Mouse (Mus musculus) embryonic fibroblast, embryonic 13.5 days (primary cell): Measurements from ENCODE around the gene Olfml2a. TPM values are rescaled to one million over a fixed set of nuclear protein-coding genes. Genes with fewer than 3 reads are reported as not detected.
A peak's percentile ranks its signal among the peaks of the same experiment; 100 is the strongest.

ENCODE experiments used
- H3K27ac ChIP-seq: 2 replicates; pipeline ENCODE4 v1.5.1; 2012; ENCODE audit warnings: low read length, control low read depth, inconsistent platforms; ENCODE audit not compliant: insufficient read depth
- H3K4me1 ChIP-seq: 2 replicates; pipeline ENCODE4 v1.6.1; 2011; ENCODE audit warnings: low read length; ENCODE audit not compliant: control insufficient read depth, insufficient read depth
- H3K4me3 ChIP-seq: 2 replicates; pipeline ENCODE4 v1.5.1; 2011; ENCODE audit warnings: mild to moderate bottlenecking, control low read depth, low read length; ENCODE audit not compliant: insufficient read depth
- CTCF ChIP-seq: IDR thresholded peaks from 2 replicates; pipeline ENCODE4 v1.5.1; 2011; ENCODE audit warnings: mild to moderate bottlenecking, control low read depth, low read length, moderate library complexity, borderline replicate concordance; ENCODE audit not compliant: insufficient read depth
- POLR2A ChIP-seq: IDR thresholded peaks from 2 replicates; pipeline ENCODE4 v1.6.1; 2011; ENCODE audit warnings: low read depth, mild to moderate bottlenecking, control low read depth, low read length, moderate library complexity
- polyA plus RNA-seq: library from polyadenylated mRNA; stranded (reverse); fragments of >200 nt; gene quantifications from 2 replicates; pipeline ENCODE4 v1.2.4, GENCODE M21; 2011; ENCODE audit warnings: low read depth; ENCODE audit not compliant: missing spikeins, insufficient read length

Olfml2a gene
- polyA plus RNA-seq, 1 experiment = 4.3 TPM

- no peak for TF ChIP-seq CTCF
- no peak for TF ChIP-seq POLR2A
These were observed 51.7 kb downstream of the Olfml2a start for GRCm38 (mm10) chr2:38983456-38983855.

GRCm38 (mm10) chr2:38986580-38986979 lies 54.8 kb downstream of the Olfml2a start:
- H3K4me1 ChIP-seq = no peaks in the 10 kb centered on the region
- TF ChIP-seq CTCF (no peak), POLR2A (no peak)
- H3K27ac ChIP-seq = no peak overlapping the region
- no peak overlapping the region for H3K4me3 ChIP-seq

More at GRCm38 (mm10) chr2:38983456-38983855, 51.7 kb downstream of the Olfml2a start:
- H3K4me3 ChIP-seq = no peak overlapping the region
- no peak overlapping the region for H3K27ac ChIP-seq
- no peaks in the 10 kb centered on the region for H3K4me1 ChIP-seq

DNA sequence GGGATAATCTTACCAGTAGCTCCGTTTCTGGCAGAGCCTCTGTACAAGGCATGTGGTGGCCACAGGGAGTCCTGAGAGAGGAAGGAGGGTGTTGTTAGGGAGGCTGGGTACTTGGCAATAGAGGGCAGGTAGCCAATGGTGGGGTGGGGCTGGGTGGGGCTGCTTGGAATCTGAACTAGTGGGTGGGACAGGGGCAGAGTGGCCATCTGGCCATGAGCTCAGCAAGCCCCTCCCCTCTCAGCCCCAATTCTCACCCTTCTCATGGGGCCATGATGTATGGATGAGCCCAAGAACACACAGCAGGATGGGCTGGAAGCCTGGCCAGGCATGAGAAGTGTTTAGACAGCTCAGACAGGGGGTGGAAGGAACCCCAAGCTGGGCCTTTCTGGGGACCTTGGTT lies 55.6 kb downstream of the Olfml2a start:
- Histone ChIP-seq H3K4me3 (no peak overlapping the region), H3K27ac (no peak overlapping the region), H3K4me1 (no peaks in the 10 kb centered on the region)
- TF ChIP-seq POLR2A (no peak), CTCF (no peak)

DNA sequence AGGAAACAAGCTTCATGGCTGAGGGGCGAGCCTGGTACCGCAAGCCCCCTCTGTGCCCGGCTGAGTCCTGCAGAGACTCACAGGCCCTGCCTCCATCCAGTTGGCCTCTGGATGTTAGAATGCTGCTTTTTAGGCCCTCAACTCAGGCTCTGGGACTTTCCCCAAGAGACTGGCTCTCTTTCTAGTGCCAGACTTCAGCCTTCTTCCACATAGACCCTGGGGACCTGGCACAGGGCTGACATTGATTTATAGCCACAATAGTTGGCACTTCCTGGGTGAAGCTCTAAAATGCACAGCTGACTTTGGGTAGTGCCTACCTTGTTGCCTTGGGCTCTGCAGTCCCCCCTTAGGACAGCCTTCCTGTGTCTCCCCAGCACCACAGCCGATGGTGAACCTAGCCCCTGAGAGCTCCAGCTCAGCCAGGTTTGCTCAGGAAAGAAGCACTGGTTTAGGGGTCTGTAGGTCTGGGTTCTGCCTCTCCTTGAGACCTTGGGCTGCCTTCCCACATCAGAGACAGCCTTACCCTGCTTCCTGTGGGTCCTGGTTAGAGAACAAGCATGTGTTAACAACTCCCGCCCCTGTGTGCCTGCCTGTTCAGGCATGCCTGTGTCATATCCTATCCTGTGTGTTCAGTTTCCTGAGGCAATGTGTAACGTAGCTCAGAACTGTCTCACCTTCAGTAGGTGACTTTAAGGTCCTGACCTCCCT lies 56.2 kb downstream of the Olfml2a start:
- no peak for TF ChIP-seq POLR2A
- TF ChIP-seq CTCF = no peak
- H3K4me3 ChIP-seq = no peak overlapping the region
- no peak overlapping the region for H3K27ac ChIP-seq
- H3K4me1 ChIP-seq = no peaks in the 10 kb centered on the region

DNA sequence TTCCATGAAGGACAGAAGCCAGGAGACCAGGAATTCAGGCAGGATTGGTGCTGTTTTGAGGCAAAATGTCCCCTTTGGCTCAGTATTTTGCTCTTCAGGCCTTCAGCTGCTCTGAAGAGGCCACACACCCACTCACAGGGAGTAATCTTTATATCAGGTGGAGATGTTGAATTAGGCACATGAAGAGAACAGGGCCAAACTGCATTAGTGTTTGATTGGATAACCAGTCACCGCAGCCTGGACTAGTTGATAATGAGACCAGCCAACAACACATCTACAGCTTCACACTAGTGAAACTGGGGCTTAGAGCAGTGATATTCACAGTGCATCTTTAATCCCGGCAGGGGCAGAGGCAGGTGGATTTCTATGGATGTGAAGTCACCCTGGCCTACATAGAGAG lies 57.2 kb downstream of the Olfml2a start:
- no peaks in the 10 kb centered on the region for H3K4me1 ChIP-seq
- TF ChIP-seq POLR2A (no peak), CTCF (no peak)
- no peak overlapping the region for H3K27ac ChIP-seq
- no peak overlapping the region for H3K4me3 ChIP-seq

DNA sequence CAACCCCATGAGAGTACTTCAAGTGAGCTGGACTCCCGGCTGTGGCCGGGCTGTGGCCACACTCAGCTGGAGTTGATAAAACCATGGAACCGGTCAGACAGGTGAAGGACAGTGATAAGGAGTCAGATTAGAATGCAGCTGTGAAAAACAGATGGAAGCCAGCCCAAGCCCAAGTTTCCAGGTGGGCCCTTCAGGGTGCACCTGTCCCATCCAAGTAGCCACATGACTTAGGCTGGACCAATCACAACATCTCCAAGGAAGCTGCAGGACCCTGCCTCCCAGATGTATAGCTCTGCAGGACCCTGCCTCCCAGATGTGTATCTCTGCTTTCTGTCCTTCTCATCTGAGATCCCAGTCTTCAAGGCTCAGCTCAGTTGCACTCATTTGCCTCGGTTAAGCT lies 60.2 kb downstream of the Olfml2a start:
- Histone ChIP-seq H3K4me1 (no peaks in the 10 kb centered on the region), H3K4me3 (no peak overlapping the region), H3K27ac (no peak overlapping the region)
- TF ChIP-seq POLR2A = no peak
- no peak for TF ChIP-seq CTCF

GRCm38 (mm10) chr2:38992452-38992851 lies 60.7 kb downstream of the Olfml2a start:
- no peak for TF ChIP-seq CTCF
- TF ChIP-seq POLR2A = no peak
- H3K27ac ChIP-seq = no peak overlapping the region
- H3K4me3 ChIP-seq = no peak overlapping the region
- no peaks in the 10 kb centered on the region for H3K4me1 ChIP-seq

DNA sequence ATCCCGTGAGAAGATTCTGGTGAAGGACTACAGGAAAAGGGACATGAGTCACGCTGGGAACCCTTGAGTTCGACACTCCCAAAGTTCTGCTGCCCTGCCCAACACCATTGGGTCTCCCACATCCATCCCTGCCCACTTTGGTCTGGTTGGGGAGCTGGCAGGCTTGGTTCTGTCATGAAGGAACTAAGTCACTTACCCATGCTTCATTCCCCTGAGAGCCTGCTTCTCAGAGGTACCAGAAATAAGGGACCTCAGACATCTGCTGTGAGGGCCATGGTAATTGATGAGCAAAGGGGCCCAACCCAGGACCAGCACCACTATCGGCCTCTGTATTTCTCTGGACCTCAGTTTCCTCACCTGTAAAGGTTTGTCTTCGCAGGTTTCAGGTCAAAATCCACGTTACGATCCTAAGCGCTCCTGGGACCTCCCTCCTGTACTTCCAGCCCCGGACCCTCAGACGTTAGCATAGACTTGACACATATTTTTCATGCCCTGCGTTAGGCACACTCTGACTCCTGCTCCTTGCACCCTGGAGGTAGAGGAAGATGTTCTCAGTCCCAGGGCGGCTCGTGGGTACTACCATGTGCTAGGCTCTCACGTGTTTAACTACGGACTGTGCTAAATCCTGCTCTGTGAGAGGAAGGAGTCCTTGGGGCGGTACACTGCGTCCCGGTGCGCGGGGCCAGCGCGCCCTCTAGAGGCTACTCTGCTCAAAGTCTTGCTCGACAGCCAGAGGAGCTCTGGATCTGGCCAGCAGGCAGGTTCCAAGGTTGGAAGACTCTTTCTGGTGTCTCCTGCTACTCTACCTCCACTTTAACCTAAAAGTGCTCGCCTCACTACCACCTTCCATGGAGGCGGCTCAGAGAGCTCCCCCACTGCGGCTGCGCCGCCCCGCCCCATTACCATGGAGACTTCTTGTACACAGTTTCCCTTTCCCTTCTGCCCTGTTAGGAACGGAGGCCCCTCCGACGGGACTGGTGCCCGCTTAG lies 65.9 kb downstream of the Olfml2a start, which contains the start of gene Wdr38:
TSS of gene Wdr38 (plus strand) at position 91 of the 989 bp plus-strand sequence.
- Histone ChIP-seq H3K4me3 (peak within 1 kb of the TSS; percentile 20), H3K27ac (no peak within 1 kb of the TSS), H3K4me1 (peaks cover 1% of the 10 kb centered on the region; the same call in 1 of the 2 replicates)
- TF ChIP-seq POLR2A = peak; percentile 55
- TF ChIP-seq CTCF = peak; percentile 81

GRCm38 (mm10) chr2:38999381-38999780 lies 67.6 kb downstream of the Olfml2a start:
- Histone ChIP-seq H3K27ac (no peak overlapping the region), H3K4me1 (peaks cover 4% of the 10 kb centered on the region; the same call in 1 of the 2 replicates), H3K4me3 (no peak overlapping the region)
- TF ChIP-seq CTCF = no peak
- no peak for TF ChIP-seq POLR2A
